Mouse (Mus musculus): ENCODE results near the gene Gm13283. TPM values are rescaled to one million over a fixed set of nuclear protein-coding genes. Genes with fewer than 3 reads are reported as not detected.
A peak's percentile ranks its signal among the peaks of the same experiment; 100 is the strongest.
"Not testable (repeated sequence)": the region's sequence is repeated elsewhere in the genome, so short reads cannot be mapped to it uniquely, and the experiment has no call there.

The Gm13283 gene
- polyA plus RNA-seq, 1 experiment: 0.04 TPM

- DNase-seq (ENCODE audit: low spot score): peak; percentile 36
These were observed 2.4 kb downstream of the Gm13283 start for GRCm38 (mm10) chr4:88762341-88762740.

GRCm38 (mm10) chr4:88763384-88764018, 3.6 kb downstream of the Gm13283 start:
- DNase-seq (ENCODE audit: low spot score): not testable (repeated sequence)

- DNase-seq (ENCODE audit: low spot score): not testable (repeated sequence)
These were observed 13.6 kb downstream of the Gm13283 start, which contains the start of gene Gm13290 for GRCm38 (mm10) chr4:88773534-88773933. Gene Gm13290 (plus strand): TSS chr4:88773834.

DNA sequence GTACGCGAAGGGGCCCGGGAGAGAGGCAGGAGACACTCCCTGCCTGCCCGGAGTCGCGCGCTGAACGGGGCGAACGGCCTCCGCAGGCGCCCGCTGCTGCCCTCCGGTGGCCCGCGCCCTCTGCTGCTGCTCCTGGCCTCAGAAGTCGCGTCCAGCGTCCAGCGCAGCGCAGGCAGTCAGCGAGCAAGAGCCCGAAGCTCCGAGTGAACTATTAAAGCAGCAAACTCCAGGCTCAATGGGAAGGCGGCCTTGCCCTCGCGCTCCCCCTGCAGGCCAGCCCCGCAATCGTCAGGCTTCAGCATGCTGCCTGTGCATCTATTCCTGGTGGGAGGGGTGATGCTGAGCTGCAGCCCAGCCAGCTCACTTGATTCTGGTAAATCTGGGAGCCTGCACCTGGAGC, 16.7 kb downstream of the Gm13283 start, which contains the start of gene Gm13289:
TSS of gene Gm13289 (plus strand) at position 301 of the 400 bp plus-strand sequence.
- DNase-seq (ENCODE audit: low spot score): not testable (repeated sequence)

- DNase-seq (ENCODE audit: low spot score): not testable (repeated sequence)
These were observed 19.6 kb downstream of the Gm13283 start, which contains the start of gene Gm13272 for GRCm38 (mm10) chr4:88779550-88779949. Gene Gm13272 (plus strand): TSS chr4:88779850.

- DNase-seq (ENCODE audit: low spot score): not testable (repeated sequence)
These were observed 20.4 kb downstream of the Gm13283 start for GRCm38 (mm10) chr4:88780320-88780719.

DNA sequence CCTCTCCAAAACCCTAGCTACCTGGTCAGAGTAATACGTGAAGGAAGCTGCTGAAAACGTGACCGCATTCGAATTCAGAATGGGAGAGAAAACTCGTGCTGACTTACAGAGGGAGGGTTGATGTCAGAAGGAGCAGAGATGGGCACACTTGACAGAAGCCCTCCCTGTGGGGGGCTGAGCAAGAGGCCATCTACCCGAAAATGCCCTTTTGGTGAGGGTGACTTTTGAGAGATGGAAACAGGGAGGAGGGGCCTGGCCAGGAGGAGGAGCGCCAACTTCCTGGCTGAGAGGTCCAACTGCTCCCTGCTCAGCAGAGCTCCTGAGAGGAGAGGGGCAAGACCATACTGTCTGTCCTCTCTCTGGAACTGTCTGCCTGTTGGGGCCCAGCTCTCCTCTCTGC, 21.9 kb downstream of the Gm13283 start, which contains the start of gene Ifnz:
TSS of gene Ifnz (plus strand) at position 301 of the 400 bp plus-strand sequence.
- not testable (repeated sequence) for DNase-seq (ENCODE audit: low spot score)

DNA sequence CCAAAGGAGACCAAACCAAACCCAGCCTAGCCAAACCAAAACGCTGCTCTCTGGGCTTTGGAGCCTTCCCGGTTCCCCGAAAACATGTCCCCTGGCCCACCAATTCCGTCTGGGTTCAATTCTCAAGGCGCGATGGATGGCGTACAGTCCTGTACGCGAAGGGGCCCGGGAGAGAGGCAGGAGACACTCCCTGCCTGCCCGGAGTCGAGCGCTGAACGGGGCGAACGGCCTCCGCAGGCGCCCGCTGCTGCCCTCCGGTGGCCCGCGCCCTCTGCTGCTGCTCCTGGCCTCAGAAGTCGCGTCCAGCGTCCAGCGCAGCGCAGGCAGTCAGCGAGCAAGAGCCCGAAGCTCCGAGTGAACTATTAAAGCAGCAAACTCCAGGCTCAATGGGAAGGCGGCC, 22.4 kb downstream of the Gm13283 start:
- not testable (repeated sequence) for DNase-seq (ENCODE audit: low spot score)

DNA sequence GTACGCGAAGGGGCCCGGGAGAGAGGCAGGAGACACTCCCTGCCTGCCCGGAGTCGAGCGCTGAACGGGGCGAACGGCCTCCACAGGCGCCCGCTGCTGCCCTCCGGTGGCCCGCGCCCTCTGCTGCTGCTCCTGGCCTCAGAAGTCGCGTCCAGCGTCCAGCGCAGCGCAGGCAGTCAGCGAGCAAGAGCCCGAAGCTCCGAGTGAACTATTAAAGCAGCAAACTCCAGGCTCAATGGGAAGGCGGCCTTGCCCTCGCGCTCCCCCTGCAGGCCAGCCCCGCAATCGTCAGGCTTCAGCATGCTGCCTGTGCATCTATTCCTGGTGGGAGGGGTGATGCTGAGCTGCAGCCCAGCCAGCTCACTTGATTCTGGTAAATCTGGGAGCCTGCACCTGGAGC, 25.5 kb downstream of the Gm13283 start, which contains the start of gene Gm13276:
TSS of gene Gm13276 (plus strand) at position 301 of the 400 bp plus-strand sequence.
- not testable (repeated sequence) for DNase-seq (ENCODE audit: low spot score)

DNA sequence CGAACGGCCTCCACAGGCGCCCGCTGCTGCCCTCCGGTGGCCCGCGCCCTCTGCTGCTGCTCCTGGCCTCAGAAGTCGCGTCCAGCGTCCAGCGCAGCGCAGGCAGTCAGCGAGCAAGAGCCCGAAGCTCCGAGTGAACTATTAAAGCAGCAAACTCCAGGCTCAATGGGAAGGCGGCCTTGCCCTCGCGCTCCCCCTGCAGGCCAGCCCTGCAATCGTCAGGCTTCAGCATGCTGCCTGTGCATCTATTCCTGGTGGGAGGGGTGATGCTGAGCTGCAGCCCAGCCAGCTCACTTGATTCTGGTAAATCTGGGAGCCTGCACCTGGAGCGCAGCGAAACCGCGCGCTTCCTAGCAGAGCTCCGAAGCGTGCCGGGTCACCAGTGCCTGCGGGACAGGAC, 28.5 kb downstream of the Gm13283 start, which contains the start of gene Gm13277:
TSS of gene Gm13277 (plus strand) at position 231 of the 400 bp plus-strand sequence.
- DNase-seq (ENCODE audit: low spot score): not testable (repeated sequence)

DNA sequence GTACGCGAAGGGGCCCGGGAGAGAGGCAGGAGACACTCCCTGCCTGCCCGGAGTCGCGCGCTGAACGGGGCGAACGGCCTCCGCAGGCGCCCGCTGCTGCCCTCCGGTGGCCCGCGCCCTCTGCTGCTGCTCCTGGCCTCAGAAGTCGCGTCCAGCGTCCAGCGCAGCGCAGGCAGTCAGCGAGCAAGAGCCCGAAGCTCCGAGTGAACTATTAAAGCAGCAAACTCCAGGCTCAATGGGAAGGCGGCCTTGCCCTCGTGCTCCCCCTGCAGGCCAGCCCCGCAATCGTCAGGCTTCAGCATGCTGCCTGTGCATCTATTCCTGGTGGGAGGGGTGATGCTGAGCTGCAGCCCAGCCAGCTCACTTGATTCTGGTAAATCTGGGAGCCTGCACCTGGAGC, 31.3 kb downstream of the Gm13283 start, which contains the start of gene Gm13278:
TSS of gene Gm13278 (plus strand) at position 301 of the 400 bp plus-strand sequence.
- DNase-seq (ENCODE audit: low spot score): not testable (repeated sequence)

DNA sequence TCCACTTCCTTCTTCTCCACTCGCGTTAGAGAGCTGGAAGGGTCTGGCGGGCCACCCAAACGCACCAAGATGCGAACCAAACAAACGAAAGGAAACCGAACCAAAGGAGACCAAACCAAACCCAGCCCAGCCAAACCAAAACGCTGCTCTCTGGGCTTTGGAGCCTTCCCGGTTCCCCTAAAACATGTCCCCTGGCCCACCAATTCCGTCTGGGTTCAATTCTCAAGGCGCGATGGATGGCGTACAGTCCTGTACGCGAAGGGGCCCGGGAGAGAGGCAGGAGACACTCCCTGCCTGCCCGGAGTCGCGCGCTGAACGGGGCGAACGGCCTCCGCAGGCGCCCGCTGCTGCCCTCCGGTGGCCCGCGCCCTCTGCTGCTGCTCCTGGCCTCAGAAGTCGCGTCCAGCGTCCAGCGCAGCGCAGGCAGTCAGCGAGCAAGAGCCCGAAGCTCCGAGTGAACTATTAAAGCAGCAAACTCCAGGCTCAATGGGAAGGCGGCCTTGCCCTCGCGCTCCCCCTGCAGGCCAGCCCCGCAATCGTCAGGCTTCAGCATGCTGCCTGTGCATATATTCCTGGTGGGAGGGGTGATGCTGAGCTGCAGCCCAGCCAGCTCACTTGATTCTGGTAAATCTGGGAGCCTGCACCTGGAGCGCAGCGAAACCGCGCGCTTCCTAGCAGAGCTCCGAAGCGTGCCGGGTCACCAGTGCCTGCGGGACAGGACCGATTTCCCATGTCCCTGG, 34.2 kb downstream of the Gm13283 start, which contains the start of gene Gm13275:
TSS of gene Gm13275 (plus strand) at position 552 of the 740 bp plus-strand sequence.
- DNase-seq (ENCODE audit: low spot score): peak; percentile 89

GRCm38 (mm10) chr4:88797097-88797496, 37.2 kb downstream of the Gm13283 start, which contains the start of gene Gm13279:
Gene Gm13279 (plus strand): TSS chr4:88797397.
- not testable (repeated sequence) for DNase-seq (ENCODE audit: low spot score)

DNA sequence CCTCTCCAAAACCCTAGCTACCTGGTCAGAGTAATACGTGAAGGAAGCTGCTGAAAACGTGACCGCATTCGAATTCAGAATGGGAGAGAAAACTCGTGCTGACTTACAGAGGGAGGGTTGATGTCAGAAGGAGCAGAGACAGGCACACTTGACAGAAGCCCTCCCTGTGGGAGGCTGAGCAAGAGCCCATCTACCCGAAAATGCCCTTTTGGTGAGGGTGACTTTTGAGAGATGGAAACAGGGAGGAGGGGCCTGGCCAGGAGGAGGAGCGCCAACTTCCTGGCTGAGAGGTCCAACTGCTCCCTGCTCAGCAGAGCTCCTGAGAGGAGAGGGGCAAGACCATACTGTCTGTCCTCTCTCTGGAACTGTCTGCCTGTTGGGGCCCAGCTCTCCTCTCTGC, 39.4 kb downstream of the Gm13283 start, which contains the start of gene Gm13285:
TSS of gene Gm13285 (plus strand) at position 301 of the 400 bp plus-strand sequence.
- not testable (repeated sequence) for DNase-seq (ENCODE audit: low spot score)

- not testable (repeated sequence) for DNase-seq (ENCODE audit: low spot score)
These were observed 43.0 kb downstream of the Gm13283 start, which contains the start of gene Gm13287 for GRCm38 (mm10) chr4:88802954-88803353. Gene Gm13287 (plus strand): TSS chr4:88803254.

DNA sequence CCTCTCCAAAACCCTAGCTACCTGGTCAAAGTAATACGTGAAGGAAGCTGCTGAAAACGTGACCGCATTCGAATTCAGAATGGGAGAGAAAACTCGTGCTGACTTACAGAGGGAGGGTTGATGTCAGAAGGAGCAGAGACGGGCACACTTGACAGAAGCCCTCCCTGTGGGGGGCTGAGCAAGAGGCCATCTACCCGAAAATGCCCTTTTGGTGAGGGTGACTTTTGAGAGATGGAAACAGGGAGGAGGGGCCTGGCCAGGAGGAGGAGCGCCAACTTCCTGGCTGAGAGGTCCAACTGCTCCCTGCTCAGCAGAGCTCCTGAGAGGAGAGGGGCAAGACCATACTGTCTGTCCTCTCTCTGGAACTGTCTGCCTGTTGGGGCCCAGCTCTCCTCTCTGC, 45.3 kb downstream of the Gm13283 start, which contains the start of gene Gm13288:
TSS of gene Gm13288 (plus strand) at position 301 of the 400 bp plus-strand sequence.
- not testable (repeated sequence) for DNase-seq (ENCODE audit: low spot score)

DNA sequence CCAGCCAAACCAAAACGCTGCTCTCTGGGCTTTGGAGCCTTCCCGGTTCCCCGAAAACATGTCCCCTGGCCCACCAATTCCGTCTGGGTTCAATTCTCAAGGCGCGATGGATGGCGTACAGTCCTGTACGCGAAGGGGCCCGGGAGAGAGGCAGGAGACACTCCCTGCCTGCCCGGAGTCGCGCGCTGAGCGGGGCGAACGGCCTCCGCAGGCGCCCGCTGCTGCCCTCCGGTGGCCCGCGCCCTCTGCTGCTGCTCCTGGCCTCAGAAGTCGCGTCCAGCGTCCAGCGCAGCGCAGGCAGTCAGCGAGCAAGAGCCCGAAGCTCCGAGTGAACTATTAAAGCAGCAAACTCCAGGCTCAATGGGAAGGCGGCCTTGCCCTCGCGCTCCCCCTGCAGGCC, 45.8 kb downstream of the Gm13283 start:
- not testable (repeated sequence) for DNase-seq (ENCODE audit: low spot score)
